Mouse (Mus musculus): ENCODE data around the gene Fgf3. TPM values are rescaled to one million over a fixed set of nuclear protein-coding genes. Genes with fewer than 3 reads are reported as not detected.

Gene Fgf3
- polyA plus RNA-seq, 1 experiment: not detected

GRCm38 (mm10) chr7:144828369-144828768 is 9.5 kb upstream of the Fgf3 start:
- H3K36me3 ChIP-seq (ENCODE audit: control insufficient read depth, insufficient read depth, low read length): no peaks in the 10 kb centered on the region
- no peaks in the 10 kb centered on the region for H3K4me1 ChIP-seq (ENCODE audit: control insufficient read depth, insufficient read depth, low read length)
- H3K27ac ChIP-seq (ENCODE audit: control insufficient read depth, insufficient read depth, low read depth, low read length): no peak overlapping the region
- TF ChIP-seq CTCF (IDR thresholded peaks at IDR 0.05; ENCODE audit: control insufficient read depth, insufficient read depth, insufficient replicate concordance, low read depth, low read length) (no peak), POLR2A (IDR thresholded peaks at IDR 0.05; ENCODE audit: control insufficient read depth, low read depth, low read length) (no peak)
- no peaks in the 10 kb centered on the region for H3K27me3 ChIP-seq (ENCODE audit: control insufficient read depth, insufficient read depth, low read length)
- H3K4me3 ChIP-seq (ENCODE audit: control insufficient read depth, low read depth, low read length): no peak overlapping the region

GRCm38 (mm10) chr7:144838522-144839503 is 930 bp downstream of the Fgf3 start:
- Histone ChIP-seq H3K27ac (ENCODE audit: control insufficient read depth, insufficient read depth, low read depth, low read length) (no peak overlapping the region), H3K4me3 (ENCODE audit: control insufficient read depth, low read depth, low read length) (peak overlapping the region; percentile 44), H3K36me3 (ENCODE audit: control insufficient read depth, insufficient read depth, low read length) (no peaks in the 10 kb centered on the region), H3K27me3 (ENCODE audit: control insufficient read depth, insufficient read depth, low read length) (no peaks in the 10 kb centered on the region), H3K4me1 (ENCODE audit: control insufficient read depth, insufficient read depth, low read length) (peaks cover 8% of the 10 kb centered on the region)
- no peak for TF ChIP-seq POLR2A (IDR thresholded peaks at IDR 0.05; ENCODE audit: control insufficient read depth, low read depth, low read length)
- no peak for TF ChIP-seq CTCF (IDR thresholded peaks at IDR 0.05; ENCODE audit: control insufficient read depth, insufficient read depth, insufficient replicate concordance, low read depth, low read length)

GRCm38 (mm10) chr7:144846158-144846557 is 8.3 kb downstream of the Fgf3 start:
- H3K4me1 ChIP-seq (ENCODE audit: control insufficient read depth, insufficient read depth, low read length): no peaks in the 10 kb centered on the region
- no peaks in the 10 kb centered on the region for H3K36me3 ChIP-seq (ENCODE audit: control insufficient read depth, insufficient read depth, low read length)
- no peaks in the 10 kb centered on the region for H3K27me3 ChIP-seq (ENCODE audit: control insufficient read depth, insufficient read depth, low read length)
- H3K4me3 ChIP-seq (ENCODE audit: control insufficient read depth, low read depth, low read length): no peak overlapping the region
- TF ChIP-seq CTCF (IDR thresholded peaks at IDR 0.05; ENCODE audit: control insufficient read depth, insufficient read depth, insufficient replicate concordance, low read depth, low read length) (peak; percentile 73; the same call in 1 of the 2 replicates), POLR2A (IDR thresholded peaks at IDR 0.05; ENCODE audit: control insufficient read depth, low read depth, low read length) (no peak)
- no peak overlapping the region for H3K27ac ChIP-seq (ENCODE audit: control insufficient read depth, insufficient read depth, low read depth, low read length)

- TF ChIP-seq CTCF (IDR thresholded peaks at IDR 0.05; ENCODE audit: control insufficient read depth, insufficient read depth, insufficient replicate concordance, low read depth, low read length) (no peak), POLR2A (IDR thresholded peaks at IDR 0.05; ENCODE audit: control insufficient read depth, low read depth, low read length) (no peak)
- no peaks in the 10 kb centered on the region for H3K27me3 ChIP-seq (ENCODE audit: control insufficient read depth, insufficient read depth, low read length)
- no peaks in the 10 kb centered on the region for H3K36me3 ChIP-seq (ENCODE audit: control insufficient read depth, insufficient read depth, low read length)
- no peaks in the 10 kb centered on the region for H3K4me1 ChIP-seq (ENCODE audit: control insufficient read depth, insufficient read depth, low read length)
- no peak within 1 kb of the TSS for H3K4me3 ChIP-seq (ENCODE audit: control insufficient read depth, low read depth, low read length)
- no peak within 1 kb of the TSS for H3K27ac ChIP-seq (ENCODE audit: control insufficient read depth, insufficient read depth, low read depth, low read length)
Observed at GRCm38 (mm10) chr7:144847067-144847466, 9.2 kb downstream of the Fgf3 start, which contains the start of gene Fgf4. Gene Fgf4, plus strand, starts transcription at chr7:144847367.

- Histone ChIP-seq H3K4me1 (ENCODE audit: control insufficient read depth, insufficient read depth, low read length) (no peaks in the 10 kb centered on the region), H3K36me3 (ENCODE audit: control insufficient read depth, insufficient read depth, low read length) (no peaks in the 10 kb centered on the region), H3K27ac (ENCODE audit: control insufficient read depth, insufficient read depth, low read depth, low read length) (no peak overlapping the region), H3K4me3 (ENCODE audit: control insufficient read depth, low read depth, low read length) (no peak overlapping the region), H3K27me3 (ENCODE audit: control insufficient read depth, insufficient read depth, low read length) (no peaks in the 10 kb centered on the region)
- no peak for TF ChIP-seq POLR2A (IDR thresholded peaks at IDR 0.05; ENCODE audit: control insufficient read depth, low read depth, low read length)
- no peak for TF ChIP-seq CTCF (IDR thresholded peaks at IDR 0.05; ENCODE audit: control insufficient read depth, insufficient read depth, insufficient replicate concordance, low read depth, low read length)
Observed at GRCm38 (mm10) chr7:144851321-144851720, 13.4 kb downstream of the Fgf3 start.

GRCm38 (mm10) chr7:144854966-144855365 is 17.1 kb downstream of the Fgf3 start:
- Histone ChIP-seq H3K36me3 (ENCODE audit: control insufficient read depth, insufficient read depth, low read length) (no peaks in the 10 kb centered on the region), H3K4me1 (ENCODE audit: control insufficient read depth, insufficient read depth, low read length) (no peaks in the 10 kb centered on the region), H3K27ac (ENCODE audit: control insufficient read depth, insufficient read depth, low read depth, low read length) (no peak overlapping the region), H3K4me3 (ENCODE audit: control insufficient read depth, low read depth, low read length) (peak overlapping the region; percentile 61), H3K27me3 (ENCODE audit: control insufficient read depth, insufficient read depth, low read length) (no peaks in the 10 kb centered on the region)
- TF ChIP-seq POLR2A (IDR thresholded peaks at IDR 0.05; ENCODE audit: control insufficient read depth, low read depth, low read length) (no peak), CTCF (IDR thresholded peaks at IDR 0.05; ENCODE audit: control insufficient read depth, insufficient read depth, insufficient replicate concordance, low read depth, low read length) (no peak)

GRCm38 (mm10) chr7:144857158-144857557 is 19.3 kb downstream of the Fgf3 start:
- TF ChIP-seq CTCF (IDR thresholded peaks at IDR 0.05; ENCODE audit: control insufficient read depth, insufficient read depth, insufficient replicate concordance, low read depth, low read length) (no peak), POLR2A (IDR thresholded peaks at IDR 0.05; ENCODE audit: control insufficient read depth, low read depth, low read length) (no peak)
- Histone ChIP-seq H3K27me3 (ENCODE audit: control insufficient read depth, insufficient read depth, low read length) (no peaks in the 10 kb centered on the region), H3K4me1 (ENCODE audit: control insufficient read depth, insufficient read depth, low read length) (peaks cover 2% of the 10 kb centered on the region; the same call in 1 of the 2 replicates), H3K4me3 (ENCODE audit: control insufficient read depth, low read depth, low read length) (no peak overlapping the region), H3K27ac (ENCODE audit: control insufficient read depth, insufficient read depth, low read depth, low read length) (no peak overlapping the region), H3K36me3 (ENCODE audit: control insufficient read depth, insufficient read depth, low read length) (no peaks in the 10 kb centered on the region)

Data from testis, adult 2 months (tissue).